8 mouse cellular contexts compared by ENCODE assay signal in the genomic region with DNA sequence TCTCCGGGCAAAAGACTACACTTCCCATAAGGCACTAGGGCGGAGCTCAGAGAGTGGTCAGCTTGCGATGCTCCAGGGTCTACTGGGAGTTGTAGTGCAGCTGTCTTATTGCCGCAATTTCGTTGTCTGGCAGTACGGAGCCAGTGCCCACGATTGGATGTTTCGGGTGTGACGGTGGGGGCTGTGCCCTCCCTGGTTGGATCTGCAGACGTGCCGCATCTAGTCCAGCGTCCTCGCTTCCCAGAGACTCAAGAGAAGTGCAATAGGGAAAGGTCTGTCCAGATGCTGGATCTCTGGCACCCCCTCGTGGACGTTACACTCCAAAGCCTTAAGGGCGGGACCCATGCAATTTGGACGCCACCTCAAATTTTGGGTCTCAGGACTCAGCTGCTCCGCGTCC. TPM values are rescaled to one million over a fixed set of nuclear protein-coding genes. Genes with fewer than 3 reads are reported as not detected.
DNase-seq lines count a peak whose midpoint lies in the region; ATAC-seq and TF ChIP-seq lines count a peak whose summit lies in the region.

No protein-coding gene starts in this region.

- TF ChIP-seq EP300 in lung, postnatal 0 days (IDR thresholded peaks at IDR 0.05): no peak

- H3K9me3 ChIP-seq in hindbrain, embryonic 10.5 days: no peaks in the 10 kb centered on the region
- no peaks in the 10 kb centered on the region for H3K9me3 ChIP-seq in lung, postnatal 0 days (ENCODE audit: low read length)

- no peak overlapping the region for H3K9ac ChIP-seq in lung, postnatal 0 days (replicated peaks; ENCODE audit: low read depth)

- peak; percentile 98 for ATAC-seq in frontal cortex, adult (ENCODE audit: low TSS enrichment)
- peak; percentile 99 for ATAC-seq in lung, postnatal 0 days

- peaks cover 40% of the 10 kb centered on the region for H3K36me3 ChIP-seq in hindbrain, embryonic 10.5 days
- no peaks in the 10 kb centered on the region for H3K36me3 ChIP-seq in lung, postnatal 0 days (ENCODE audit: insufficient read depth, low read length)

- WGBS in hindbrain, embryonic 10.5 days: 5% methylated on average over 19 of the region's 19 CpGs
- WGBS in lung, postnatal 0 days: 1% methylated on average over 19 of the region's 19 CpGs

- H3K27me3 ChIP-seq in hindbrain, embryonic 10.5 days (ENCODE audit: insufficient read depth, poor library complexity, severe bottlenecking): no peaks in the 10 kb centered on the region
- H3K27me3 ChIP-seq in lung, postnatal 0 days (replicated peaks; ENCODE audit: insufficient read depth, low read length): no peaks in the 10 kb centered on the region

- peak; percentile 95 for TF ChIP-seq CTCF in lung, postnatal 0 days (IDR thresholded peaks at IDR 0.05)

- peaks cover 10% of the 10 kb centered on the region for H3K4me1 ChIP-seq in hindbrain, embryonic 10.5 days (replicated peaks)
- H3K4me1 ChIP-seq in lung, postnatal 0 days (ENCODE audit: insufficient read depth, low read depth, low read length): no peaks in the 10 kb centered on the region

- peak overlapping the region; percentile 71 for H3K27ac ChIP-seq in hindbrain, embryonic 10.5 days
- H3K27ac ChIP-seq in lung, postnatal 0 days (ENCODE audit: low read length): no peak overlapping the region

- H3K4me2 ChIP-seq in lung, postnatal 0 days (replicated peaks; ENCODE audit: low read depth, low read length): peak overlapping the region; percentile 43

- DNase-seq in MN1 (ENCODE audit: low spot score): peak; percentile 96
- peak; percentile 98 for DNase-seq in cerebellum, adult 9-10 months
- peak; percentile 92 for DNase-seq in hindbrain, embryonic 10.5 days (ENCODE audit: low spot score)
- peak; percentile 99 for DNase-seq in layer of hippocampus, adult 9-11 months
- DNase-seq in lung, postnatal 0 days (ENCODE audit: low spot score): peak; percentile 99
- DNase-seq in ovary, postnatal 36 days (ENCODE audit: low spot score): peak; percentile 88
- peak; percentile 81 for DNase-seq in thymus, postnatal 25 days

- H3K4me3 ChIP-seq in hindbrain, embryonic 10.5 days: peak overlapping the region; percentile 47
- H3K4me3 ChIP-seq in lung, postnatal 0 days (ENCODE audit: low read depth, low read length): peak overlapping the region; percentile 26

RNA-seq across cellular contexts. Expression of a gene that starts 19.2 kb away (rescaled TPM):
- polyA plus RNA-seq in hindbrain, embryonic 10.5 days (2016; fragmentation: Nextera tagmentation; extraction: Ambion mirVana): 37.1 and 46.2 TPM in 2 replicates
- polyA plus RNA-seq in lung, postnatal 0 days (2015; fragmentation: Nextera tagmentation; extraction: Ambion mirVana): 29.4 and 39.8 TPM in 2 replicates

RNA-seq across cellular contexts. Expression of a gene that starts 26.1 kb away (rescaled TPM):
- not detected in 2 replicates for polyA plus RNA-seq in hindbrain, embryonic 10.5 days (2016; fragmentation: Nextera tagmentation; extraction: Ambion mirVana)
- not detected in 2 replicates for polyA plus RNA-seq in lung, postnatal 0 days (2015; fragmentation: Nextera tagmentation; extraction: Ambion mirVana)

RNA-seq across cellular contexts. Expression of a gene that starts 27.9 kb away (rescaled TPM):
- 0.20 TPM in 1 of 2 replicates, not detected in the other for polyA plus RNA-seq in hindbrain, embryonic 10.5 days (2016; fragmentation: Nextera tagmentation; extraction: Ambion mirVana)
- polyA plus RNA-seq in lung, postnatal 0 days (2015; fragmentation: Nextera tagmentation; extraction: Ambion mirVana): 0.13 and 0.18 TPM in 2 replicates

RNA-seq across cellular contexts. Expression of a gene that starts 32.4 kb away (rescaled TPM):
- polyA plus RNA-seq in hindbrain, embryonic 10.5 days (2016; fragmentation: Nextera tagmentation; extraction: Ambion mirVana): 0.19 TPM in 1 of 2 replicates, not detected in the other
- polyA plus RNA-seq in lung, postnatal 0 days (2015; fragmentation: Nextera tagmentation; extraction: Ambion mirVana): 0.19 and 0.32 TPM in 2 replicates

RNA-seq across cellular contexts. Expression of a gene that starts 34.5 kb away (rescaled TPM):
- polyA plus RNA-seq in hindbrain, embryonic 10.5 days (2016; fragmentation: Nextera tagmentation; extraction: Ambion mirVana): 1.1 and 1.5 TPM in 2 replicates
- polyA plus RNA-seq in lung, postnatal 0 days (2015; fragmentation: Nextera tagmentation; extraction: Ambion mirVana): 0.95 and 1.4 TPM in 2 replicates
